Mouse (Mus musculus): ENCODE data around the gene Mkrn2os. TPM values are rescaled to one million over a fixed set of nuclear protein-coding genes. Genes with fewer than 3 reads are reported as not detected.
A peak's percentile ranks its signal among the peaks of the same experiment; 100 is the strongest.
"Not testable (repeated sequence)": the region's sequence is repeated elsewhere in the genome, so short reads cannot be mapped to it uniquely, and the experiment has no call there.

Gene Mkrn2os
- polyA plus RNA-seq (2015; fragmentation: Nextera tagmentation; extraction: Ambion mirVana), result 51.3 and 56.2 TPM in 2 replicates

GRCm38 (mm10) chr6:115592458-115592857, at the start of gene Mkrn2os:
Mkrn2os (minus strand) TSS chr6:115592576.
- H3K4me3 ChIP-seq (ENCODE audit: low read length), result peak within 1 kb of the TSS; percentile 51
- H3K9ac ChIP-seq (ENCODE audit: low read depth, low read length), result peak within 1 kb of the TSS; percentile 68
- no peaks in the 10 kb centered on the region for H3K36me3 ChIP-seq (ENCODE audit: control insufficient read depth, insufficient read depth, low read length)
- ATAC-seq, result peak; percentile 90
- H3K27me3 ChIP-seq (replicated peaks; ENCODE audit: control insufficient read depth, insufficient read depth, low read length), result no peaks in the 10 kb centered on the region
- H3K27ac ChIP-seq (ENCODE audit: low read length), result peak within 1 kb of the TSS; percentile 92
- peak within 1 kb of the TSS; percentile 47 for H3K4me2 ChIP-seq (ENCODE audit: low read depth, low read length)
- H3K9me3 ChIP-seq (ENCODE audit: control insufficient read depth, low read length), result no peaks in the 10 kb centered on the region
- 39% methylated on average over 5 of the region's 5 CpGs for WGBS
- no peaks in the 10 kb centered on the region for H3K4me1 ChIP-seq (ENCODE audit: control insufficient read depth, insufficient read depth, low read length)

GRCm38 (mm10) chr6:115638188-115638587, 45.8 kb upstream of the Mkrn2os start:
- 94% methylated on average over 7 of the region's 7 CpGs for WGBS
- H3K27me3 ChIP-seq (replicated peaks; ENCODE audit: control insufficient read depth, insufficient read depth, low read length); H3K27ac ChIP-seq (ENCODE audit: low read length); ATAC-seq; H3K9me3 ChIP-seq (ENCODE audit: control insufficient read depth, low read length); H3K4me3 ChIP-seq (ENCODE audit: low read length); H3K9ac ChIP-seq (ENCODE audit: low read depth, low read length); H3K4me2 ChIP-seq (ENCODE audit: low read depth, low read length); H3K4me1 ChIP-seq (ENCODE audit: control insufficient read depth, insufficient read depth, low read length): not testable (repeated sequence)
- H3K36me3 ChIP-seq (ENCODE audit: control insufficient read depth, insufficient read depth, low read length), result peaks cover 13% of the 10 kb centered on the region; the same call in 1 of the 2 replicates

DNA sequence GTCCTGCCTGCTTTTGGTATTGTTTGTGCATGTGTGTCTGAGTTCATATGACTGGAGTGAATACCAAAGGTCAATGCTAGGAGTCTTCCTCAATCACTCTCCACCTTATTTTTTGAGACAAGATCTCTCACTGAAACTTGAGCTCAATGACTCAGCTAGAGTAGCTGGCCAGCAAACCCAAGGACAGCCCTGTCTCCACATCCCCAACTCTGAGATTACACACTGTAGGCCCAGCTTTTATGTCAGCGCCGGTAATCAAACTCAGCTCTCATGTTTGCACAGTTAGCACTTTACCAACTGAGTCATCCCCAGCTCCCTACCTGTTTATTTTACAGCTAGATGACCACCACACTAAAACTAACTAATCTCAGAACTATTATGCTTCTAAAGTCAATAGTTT, 41.6 kb upstream of the Mkrn2os start:
- 71% methylated on average over 2 of the region's 2 CpGs for WGBS
- Histone ChIP-seq H3K4me2 (ENCODE audit: low read depth, low read length) (no peak overlapping the region), H3K4me3 (ENCODE audit: low read length) (no peak overlapping the region), H3K27ac (ENCODE audit: low read length) (peak overlapping the region; percentile 45; the same call in 1 of the 2 replicates), H3K4me1 (ENCODE audit: control insufficient read depth, insufficient read depth, low read length) (no peaks in the 10 kb centered on the region), H3K9ac (ENCODE audit: low read depth, low read length) (no peak overlapping the region), H3K36me3 (ENCODE audit: control insufficient read depth, insufficient read depth, low read length) (peaks cover 16% of the 10 kb centered on the region), H3K9me3 (ENCODE audit: control insufficient read depth, low read length) (no peaks in the 10 kb centered on the region), H3K27me3 (replicated peaks; ENCODE audit: control insufficient read depth, insufficient read depth, low read length) (no peaks in the 10 kb centered on the region)
- no peak for ATAC-seq

DNA sequence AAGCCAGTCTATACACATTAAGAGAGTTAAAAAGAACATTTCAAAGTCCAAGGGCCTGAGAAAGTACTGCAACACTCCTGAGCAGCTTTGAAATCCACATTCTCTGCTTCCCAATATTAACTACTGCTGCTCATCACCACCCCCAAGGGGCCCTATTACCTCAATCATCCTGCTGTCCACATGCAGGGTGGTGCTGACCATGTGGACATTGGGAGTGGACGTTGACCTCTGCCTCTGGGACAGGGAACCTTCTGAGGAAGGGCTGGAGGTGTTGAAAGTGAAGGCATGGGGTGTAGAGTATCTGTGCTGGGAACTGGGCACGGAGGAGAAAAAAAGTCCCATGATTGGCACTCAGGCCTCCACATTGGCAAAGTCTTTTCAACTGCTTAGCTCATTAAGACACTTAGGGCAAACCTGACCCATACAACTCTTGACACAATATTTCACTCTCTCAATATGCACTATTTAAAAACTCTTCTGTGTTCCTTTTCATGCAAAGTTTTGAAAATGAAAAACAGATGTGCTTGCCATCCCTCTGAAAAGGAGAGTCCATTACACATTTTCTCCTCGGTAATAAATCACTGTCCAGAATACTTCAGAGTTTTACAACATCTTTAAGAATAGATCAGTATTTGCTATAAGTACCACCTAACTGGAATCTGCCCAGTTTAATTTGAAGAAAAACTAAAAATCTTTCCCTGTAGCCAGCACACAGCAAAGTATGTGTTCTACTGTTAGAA, 38.9 kb upstream of the Mkrn2os start:
- Histone ChIP-seq H3K4me2 (ENCODE audit: low read depth, low read length) (no peak overlapping the region), H3K4me1 (ENCODE audit: control insufficient read depth, insufficient read depth, low read length) (no peaks in the 10 kb centered on the region), H3K9me3 (ENCODE audit: control insufficient read depth, low read length) (no peaks in the 10 kb centered on the region), H3K9ac (ENCODE audit: low read depth, low read length) (no peak overlapping the region), H3K27ac (ENCODE audit: low read length) (no peak overlapping the region), H3K4me3 (ENCODE audit: low read length) (no peak overlapping the region), H3K36me3 (ENCODE audit: control insufficient read depth, insufficient read depth, low read length) (peaks cover 16% of the 10 kb centered on the region), H3K27me3 (replicated peaks; ENCODE audit: control insufficient read depth, insufficient read depth, low read length) (no peaks in the 10 kb centered on the region)
- no peak for ATAC-seq
- WGBS, result 84% methylated on average over 3 of the region's 3 CpGs

DNA sequence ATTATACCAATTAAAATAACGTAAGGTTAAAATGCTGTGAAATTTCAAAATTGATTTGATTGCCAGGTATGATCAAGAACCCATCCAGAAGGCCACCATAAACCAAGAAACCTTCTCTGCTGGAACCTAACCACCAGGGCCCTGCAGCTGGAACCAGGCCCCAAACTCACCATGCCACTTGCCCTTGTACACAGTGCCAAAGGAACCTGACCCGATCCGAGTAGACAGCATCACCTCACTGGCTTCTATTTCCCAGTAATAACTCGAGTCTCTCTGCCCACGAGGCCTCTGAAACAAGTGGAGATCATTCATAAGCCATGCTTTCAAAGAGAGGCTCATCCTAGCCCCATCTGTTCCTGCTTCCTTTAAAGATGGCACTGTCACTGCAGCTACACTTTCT, 33.7 kb upstream of the Mkrn2os start:
- no peak for ATAC-seq
- H3K4me2 ChIP-seq (ENCODE audit: low read depth, low read length), result no peak overlapping the region
- peaks cover 7% of the 10 kb centered on the region for H3K36me3 ChIP-seq (ENCODE audit: control insufficient read depth, insufficient read depth, low read length)
- no peaks in the 10 kb centered on the region for H3K4me1 ChIP-seq (ENCODE audit: control insufficient read depth, insufficient read depth, low read length)
- H3K4me3 ChIP-seq (ENCODE audit: low read length), result no peak overlapping the region
- no peaks in the 10 kb centered on the region for H3K27me3 ChIP-seq (replicated peaks; ENCODE audit: control insufficient read depth, insufficient read depth, low read length)
- no peak overlapping the region for H3K9ac ChIP-seq (ENCODE audit: low read depth, low read length)
- H3K27ac ChIP-seq (ENCODE audit: low read length), result no peak overlapping the region
- H3K9me3 ChIP-seq (ENCODE audit: control insufficient read depth, low read length), result no peaks in the 10 kb centered on the region
- WGBS, result 88% methylated on average over 5 of the region's 5 CpGs

DNA sequence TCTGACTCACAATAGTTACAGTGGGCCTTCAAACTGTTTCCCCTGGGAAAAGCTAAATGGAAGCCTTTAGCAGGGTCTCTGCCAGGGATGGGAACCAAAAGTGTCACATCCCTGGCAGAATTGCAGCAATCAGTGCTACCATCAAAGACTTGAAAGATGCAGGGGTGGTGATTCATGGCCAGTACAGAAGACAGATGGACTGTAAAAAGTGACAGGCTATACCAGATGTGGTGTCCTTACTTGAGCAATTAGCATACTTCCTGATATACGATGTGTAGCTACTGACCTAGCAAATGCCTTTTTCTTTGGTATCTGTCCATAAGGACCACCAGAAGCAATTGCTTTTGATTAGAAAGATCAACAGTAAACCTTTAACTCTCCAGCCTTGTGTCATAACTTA, 28.6 kb upstream of the Mkrn2os start:
- no peaks in the 10 kb centered on the region for H3K9me3 ChIP-seq (ENCODE audit: control insufficient read depth, low read length)
- peaks cover 28% of the 10 kb centered on the region for H3K36me3 ChIP-seq (ENCODE audit: control insufficient read depth, insufficient read depth, low read length)
- H3K4me1 ChIP-seq (ENCODE audit: control insufficient read depth, insufficient read depth, low read length), result no peaks in the 10 kb centered on the region
- no peak for ATAC-seq
- no peak overlapping the region for H3K4me3 ChIP-seq (ENCODE audit: low read length)
- no peak overlapping the region for H3K9ac ChIP-seq (ENCODE audit: low read depth, low read length)
- no peaks in the 10 kb centered on the region for H3K27me3 ChIP-seq (replicated peaks; ENCODE audit: control insufficient read depth, insufficient read depth, low read length)
- no peak overlapping the region for H3K4me2 ChIP-seq (ENCODE audit: low read depth, low read length)
- no peak overlapping the region for H3K27ac ChIP-seq (ENCODE audit: low read length)
- WGBS, result 63% methylated on average over 1 of the region's 1 CpGs

DNA sequence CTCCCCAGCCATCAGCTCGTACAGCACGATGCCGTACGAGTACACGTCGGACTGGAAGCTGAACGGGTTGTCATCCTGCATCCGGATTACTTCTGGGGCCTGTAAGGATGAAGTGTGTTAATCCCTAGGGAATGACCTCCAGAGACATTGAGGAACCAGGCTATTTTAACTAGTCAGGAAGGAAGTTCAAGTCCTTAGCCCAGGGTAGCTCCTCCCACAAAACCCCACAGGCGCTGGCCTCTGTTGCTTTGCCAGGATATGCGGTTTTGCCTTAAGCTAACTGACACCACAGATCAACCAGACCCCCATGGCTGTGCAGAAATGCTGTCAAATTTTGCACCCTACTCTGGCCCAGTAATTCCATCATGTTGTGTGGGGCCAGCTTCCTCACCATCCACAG, 27.4 kb upstream of the Mkrn2os start:
- H3K4me3 ChIP-seq (ENCODE audit: low read length), result no peak overlapping the region
- no peaks in the 10 kb centered on the region for H3K4me1 ChIP-seq (ENCODE audit: control insufficient read depth, insufficient read depth, low read length)
- H3K27me3 ChIP-seq (replicated peaks; ENCODE audit: control insufficient read depth, insufficient read depth, low read length), result no peaks in the 10 kb centered on the region
- no peak overlapping the region for H3K4me2 ChIP-seq (ENCODE audit: low read depth, low read length)
- H3K36me3 ChIP-seq (ENCODE audit: control insufficient read depth, insufficient read depth, low read length), result peaks cover 26% of the 10 kb centered on the region
- no peak overlapping the region for H3K27ac ChIP-seq (ENCODE audit: low read length)
- H3K9me3 ChIP-seq (ENCODE audit: control insufficient read depth, low read length), result no peaks in the 10 kb centered on the region
- no peak for ATAC-seq
- 83% methylated on average over 10 of the region's 10 CpGs for WGBS
- no peak overlapping the region for H3K9ac ChIP-seq (ENCODE audit: low read depth, low read length)

DNA sequence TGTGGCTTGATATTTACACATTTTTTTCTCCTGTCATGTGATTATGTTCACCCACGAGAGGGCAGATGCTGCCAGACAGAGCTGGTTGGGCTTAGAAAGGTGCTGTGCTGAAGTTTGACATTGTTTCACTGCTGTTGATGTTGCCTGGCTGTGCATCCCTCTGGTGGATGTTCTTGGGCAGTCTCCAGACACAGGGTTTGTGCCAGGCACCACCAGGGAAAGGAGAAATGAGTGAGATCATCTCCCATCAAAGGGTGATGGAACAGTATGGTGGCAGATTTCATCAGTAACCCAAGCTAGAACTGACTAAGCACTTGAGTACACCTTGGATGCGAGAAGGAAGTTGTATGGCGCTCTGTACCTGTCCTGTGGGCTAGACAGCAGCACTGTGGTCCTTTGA, 23.6 kb upstream of the Mkrn2os start:
- no peak for ATAC-seq
- H3K27me3 ChIP-seq (replicated peaks; ENCODE audit: control insufficient read depth, insufficient read depth, low read length), result no peaks in the 10 kb centered on the region
- no peak overlapping the region for H3K27ac ChIP-seq (ENCODE audit: low read length)
- H3K36me3 ChIP-seq (ENCODE audit: control insufficient read depth, insufficient read depth, low read length), result peaks cover 24% of the 10 kb centered on the region
- 85% methylated on average over 3 of the region's 3 CpGs for WGBS
- no peaks in the 10 kb centered on the region for H3K4me1 ChIP-seq (ENCODE audit: control insufficient read depth, insufficient read depth, low read length)
- H3K9me3 ChIP-seq (ENCODE audit: control insufficient read depth, low read length), result no peaks in the 10 kb centered on the region
- no peak overlapping the region for H3K9ac ChIP-seq (ENCODE audit: low read depth, low read length)
- H3K4me3 ChIP-seq (ENCODE audit: low read length), result no peak overlapping the region
- no peak overlapping the region for H3K4me2 ChIP-seq (ENCODE audit: low read depth, low read length)

DNA sequence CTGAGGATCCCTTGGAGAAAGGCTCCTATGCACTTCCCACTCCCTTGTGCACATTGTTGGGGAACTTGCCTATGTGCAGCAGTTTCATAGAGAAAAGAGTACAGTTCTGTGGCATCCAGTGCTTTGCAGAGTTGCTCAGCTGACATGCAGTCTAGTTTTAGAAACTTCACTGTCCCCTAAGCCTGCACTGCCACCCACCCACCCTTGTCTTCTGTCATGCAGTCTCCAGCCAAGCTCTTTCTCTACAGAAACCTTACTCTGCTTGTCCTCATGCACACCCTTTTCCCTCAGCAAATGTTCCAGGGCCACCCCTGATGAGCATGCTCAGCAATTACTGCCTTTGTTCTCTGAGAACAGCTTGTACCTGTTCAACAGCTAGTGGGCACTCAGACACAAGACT, 21.4 kb upstream of the Mkrn2os start:
- no peaks in the 10 kb centered on the region for H3K4me1 ChIP-seq (ENCODE audit: control insufficient read depth, insufficient read depth, low read length)
- H3K27me3 ChIP-seq (replicated peaks; ENCODE audit: control insufficient read depth, insufficient read depth, low read length), result no peaks in the 10 kb centered on the region
- H3K4me3 ChIP-seq (ENCODE audit: low read length), result no peak overlapping the region
- no peak overlapping the region for H3K9ac ChIP-seq (ENCODE audit: low read depth, low read length)
- no peak for ATAC-seq
- H3K4me2 ChIP-seq (ENCODE audit: low read depth, low read length), result no peak overlapping the region
- H3K9me3 ChIP-seq (ENCODE audit: control insufficient read depth, low read length), result no peaks in the 10 kb centered on the region
- peaks cover 19% of the 10 kb centered on the region for H3K36me3 ChIP-seq (ENCODE audit: control insufficient read depth, insufficient read depth, low read length)
- H3K27ac ChIP-seq (ENCODE audit: low read length), result no peak overlapping the region

DNA sequence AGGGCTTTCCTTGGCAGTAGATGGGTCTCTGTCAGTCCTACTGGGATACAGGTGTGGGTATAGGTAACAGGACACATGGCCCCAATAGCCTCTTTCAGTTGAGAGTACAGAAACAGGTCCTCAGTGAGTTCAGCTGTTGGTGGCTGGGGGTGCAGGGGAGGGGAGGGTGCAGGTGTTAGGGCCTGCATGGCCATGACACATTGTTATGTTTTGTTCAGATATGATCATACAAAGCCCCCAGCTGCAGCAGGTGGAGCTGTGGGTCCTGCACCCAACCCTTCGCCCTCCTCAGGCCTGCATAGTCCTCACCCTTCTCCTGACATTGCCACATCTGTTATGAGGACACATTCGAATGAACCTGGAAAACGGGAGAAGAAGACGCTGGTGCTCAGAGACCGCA, 17.9 kb upstream of the Mkrn2os start:
- WGBS, result 92% methylated on average over 5 of the region's 5 CpGs
- H3K9ac ChIP-seq (ENCODE audit: low read depth, low read length), result no peak overlapping the region
- no peak overlapping the region for H3K4me3 ChIP-seq (ENCODE audit: low read length)
- no peak overlapping the region for H3K4me2 ChIP-seq (ENCODE audit: low read depth, low read length)
- no peaks in the 10 kb centered on the region for H3K27me3 ChIP-seq (replicated peaks; ENCODE audit: control insufficient read depth, insufficient read depth, low read length)
- no peak overlapping the region for H3K27ac ChIP-seq (ENCODE audit: low read length)
- no peak for ATAC-seq
- H3K36me3 ChIP-seq (ENCODE audit: control insufficient read depth, insufficient read depth, low read length), result peaks cover 8% of the 10 kb centered on the region; the same call in 1 of the 2 replicates
- no peaks in the 10 kb centered on the region for H3K9me3 ChIP-seq (ENCODE audit: control insufficient read depth, low read length)
- H3K4me1 ChIP-seq (ENCODE audit: control insufficient read depth, insufficient read depth, low read length), result no peaks in the 10 kb centered on the region; the same call in 1 of the 2 replicates
